Mouse (Mus musculus) intestine, postnatal 0 days (tissue): ENCODE results near the gene Atp2b4. TPM values are rescaled to one million over a fixed set of nuclear protein-coding genes. Genes with fewer than 3 reads are reported as not detected.
A peak's percentile ranks its signal among the peaks of the same experiment; 100 is the strongest.

Experiments
- ATAC-seq: fragments of 200-750 bp; cut with Nextera tagmentation; 2 replicates; pipeline ENCODE4 v1.8.0; 2017; ENCODE audit warnings: mild to moderate bottlenecking, moderate TSS enrichment, moderate library complexity
- H3K27ac ChIP-seq: fragments of 300-500 bp; sonication (generic); 2 replicates; pipeline ENCODE4 v1.5.1; 2014; ENCODE audit warnings: mild to moderate bottlenecking, low read depth, low read length, moderate library complexity
- H3K27me3 ChIP-seq: fragments of 300-500 bp; sonication (generic); replicated peaks from 2 replicates; pipeline ENCODE4 v1.6.1; 2014; ENCODE audit warnings: low read length, mixed read lengths; ENCODE audit not compliant: control insufficient read depth, insufficient read depth
- H3K36me3 ChIP-seq: fragments of 300-500 bp; sonication (generic); 2 replicates; pipeline ENCODE4 v1.6.1; 2014; ENCODE audit warnings: mild to moderate bottlenecking, moderate library complexity; ENCODE audit not compliant: control insufficient read depth, insufficient read depth
- H3K4me1 ChIP-seq: fragments of 300-500 bp; sonication (generic); replicated peaks from 2 replicates; pipeline ENCODE4 v1.6.1; 2014; ENCODE audit warnings: antibody characterized with exemption, low read length, mixed read lengths; ENCODE audit not compliant: control insufficient read depth, insufficient read depth
- H3K4me2 ChIP-seq: fragments of 300-500 bp; sonication (generic); replicated peaks from 2 replicates; pipeline ENCODE4 v1.6.1; 2014; ENCODE audit warnings: low read depth, mild to moderate bottlenecking, moderate library complexity
- H3K4me3 ChIP-seq: fragments of 300-500 bp; sonication (generic); 2 replicates; pipeline ENCODE4 v1.5.1; 2014; ENCODE audit warnings: low read depth, low read length
- H3K9ac ChIP-seq: fragments of 300-500 bp; sonication (generic); 2 replicates; pipeline ENCODE4 v1.6.1; 2014; ENCODE audit warnings: mild to moderate bottlenecking, low read depth, low read length
- H3K9me3 ChIP-seq: fragments of 300-500 bp; sonication (generic); 2 replicates; pipeline ENCODE4 v1.6.1; 2016; ENCODE audit warnings: mixed run types; ENCODE audit not compliant: control insufficient read depth
- CTCF ChIP-seq: sonication (generic); IDR thresholded peaks from 2 replicates; pipeline ENCODE4 v1.5.1; 2016; ENCODE audit warnings: low read depth, mild to moderate bottlenecking, control low read depth, antibody characterized with exemption, moderate library complexity
- WGBS: fragments of 180-500 bp; shearing (Covaris S2); extraction: QIAGEN DNeasy Blood & Tissue Kit; methylation state at CpG from one replicate; pipeline ENCODE4 v1.1.7; 2014; 5-methylcytosine and 5-hydroxymethylcytosine counted together
- polyA plus RNA-seq: library from polyadenylated mRNA; unstranded; fragments of >200 nt; fragmentation: Nextera tagmentation; extraction: Ambion mirVana; gene quantifications from 2 replicates; pipeline ENCODE4 v1.2.1, GENCODE M21; 2015

Gene Atp2b4
- polyA plus RNA-seq, 1 experiment from 2014 or later, result 9.8 TPM

- H3K4me2 ChIP-seq, result no peak overlapping the region
- WGBS, result 63% methylated on average over 12 of the region's 12 CpGs
- no peaks in the 10 kb centered on the region for H3K27me3 ChIP-seq
- no peak overlapping the region for H3K4me3 ChIP-seq
- no peak overlapping the region for H3K27ac ChIP-seq
- TF ChIP-seq CTCF, result no peak
- no peaks in the 10 kb centered on the region for H3K4me1 ChIP-seq
- no peaks in the 10 kb centered on the region for H3K36me3 ChIP-seq
- ATAC-seq, result no peak
- H3K9me3 ChIP-seq, result peaks cover 3% of the 10 kb centered on the region; the same call in 1 of the 2 replicates
- no peak overlapping the region for H3K9ac ChIP-seq
These were observed 39.7 kb upstream of the Atp2b4 start for GRCm38 (mm10) chr1:133840530-133840929.

GRCm38 (mm10) chr1:133834309-133834708 is 33.5 kb upstream of the Atp2b4 start:
- WGBS, result 69% methylated on average over 6 of the region's 6 CpGs
- no peak overlapping the region for H3K27ac ChIP-seq
- H3K4me2 ChIP-seq, result no peak overlapping the region
- ATAC-seq, result no peak
- H3K9ac ChIP-seq, result no peak overlapping the region
- TF ChIP-seq CTCF, result no peak
- H3K4me1 ChIP-seq, result no peaks in the 10 kb centered on the region
- no peaks in the 10 kb centered on the region for H3K36me3 ChIP-seq
- H3K9me3 ChIP-seq, result peaks cover 3% of the 10 kb centered on the region; the same call in 1 of the 2 replicates
- H3K27me3 ChIP-seq, result no peaks in the 10 kb centered on the region
- no peak overlapping the region for H3K4me3 ChIP-seq

DNA sequence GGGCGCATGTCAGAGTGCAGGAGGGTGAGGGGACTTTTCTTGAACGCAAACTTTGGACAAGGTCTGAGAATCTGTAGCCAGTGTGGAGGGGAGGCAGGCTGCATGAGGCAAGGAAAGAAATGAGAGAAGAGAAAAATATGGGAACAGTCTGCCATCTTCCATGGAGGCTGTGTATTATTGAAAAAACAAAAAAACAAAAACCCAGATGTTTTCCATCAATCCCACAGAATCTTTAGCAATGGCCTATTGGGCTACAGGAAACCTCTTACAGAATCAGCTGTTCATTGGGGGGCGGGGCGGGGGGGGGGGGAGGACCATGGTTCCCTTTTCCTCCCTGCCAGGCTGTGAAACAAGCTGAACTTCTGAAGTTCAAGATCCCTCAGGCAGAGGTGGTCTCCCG is 31.9 kb upstream of the Atp2b4 start:
- no peak for TF ChIP-seq CTCF
- Histone ChIP-seq H3K4me3 (no peak overlapping the region), H3K27ac (no peak overlapping the region), H3K36me3 (no peaks in the 10 kb centered on the region), H3K9ac (no peak overlapping the region), H3K4me1 (no peaks in the 10 kb centered on the region), H3K27me3 (no peaks in the 10 kb centered on the region), H3K4me2 (no peak overlapping the region), H3K9me3 (no peaks in the 10 kb centered on the region)
- no peak for ATAC-seq
- 67% methylated on average over 5 of the region's 5 CpGs for WGBS

DNA sequence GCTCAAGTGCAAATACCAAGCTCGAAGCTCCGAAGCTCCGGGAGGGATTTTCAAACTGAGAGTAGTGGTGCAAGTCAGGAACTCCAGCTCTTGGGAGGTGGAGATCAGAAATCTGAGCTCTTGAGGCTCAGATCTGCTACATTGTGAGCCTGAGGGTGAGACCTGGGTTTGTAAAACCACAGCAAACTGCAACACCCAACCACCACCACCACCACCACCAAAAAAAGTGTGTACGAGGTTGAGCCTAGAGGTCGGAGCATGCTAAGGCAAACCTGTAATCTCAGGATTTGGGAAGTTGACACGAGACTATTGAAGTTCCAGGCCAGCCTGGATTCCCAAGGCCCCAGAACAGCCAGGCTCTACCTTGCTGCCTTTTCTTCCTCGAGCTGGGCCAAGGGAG is 25.4 kb upstream of the Atp2b4 start:
- WGBS, result 78% methylated on average over 7 of the region's 7 CpGs
- H3K27ac ChIP-seq, result no peak overlapping the region
- TF ChIP-seq CTCF, result no peak
- H3K4me1 ChIP-seq, result no peaks in the 10 kb centered on the region
- H3K4me3 ChIP-seq, result no peak overlapping the region
- H3K27me3 ChIP-seq, result no peaks in the 10 kb centered on the region
- H3K36me3 ChIP-seq, result no peaks in the 10 kb centered on the region
- H3K9me3 ChIP-seq, result no peaks in the 10 kb centered on the region
- H3K4me2 ChIP-seq, result no peak overlapping the region
- H3K9ac ChIP-seq, result no peak overlapping the region
- no peak for ATAC-seq

DNA sequence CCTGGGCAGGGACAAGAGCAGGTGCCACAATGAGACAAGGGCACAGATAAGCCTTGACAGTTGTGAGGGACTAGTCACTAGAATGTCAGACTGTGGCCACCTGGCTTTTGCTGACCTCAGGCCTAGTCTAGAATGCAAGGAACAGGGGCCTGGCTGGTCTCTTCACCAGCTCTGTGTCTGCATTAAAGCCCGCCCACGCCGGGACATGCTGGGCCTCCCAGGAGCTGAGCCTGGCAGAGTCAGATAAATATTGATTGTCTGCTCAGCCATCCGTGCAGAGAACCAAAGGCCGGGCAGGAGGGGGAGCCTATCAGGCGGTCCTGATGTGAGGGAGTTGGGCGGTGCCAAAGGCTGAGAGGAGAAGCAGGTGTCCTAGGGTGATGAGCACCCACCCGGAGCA is 24.7 kb upstream of the Atp2b4 start:
- Histone ChIP-seq H3K36me3 (no peaks in the 10 kb centered on the region), H3K4me3 (no peak overlapping the region), H3K4me1 (no peaks in the 10 kb centered on the region), H3K27me3 (no peaks in the 10 kb centered on the region), H3K9me3 (no peaks in the 10 kb centered on the region), H3K4me2 (no peak overlapping the region), H3K27ac (no peak overlapping the region), H3K9ac (no peak overlapping the region)
- ATAC-seq, result peak; percentile 51; the same call in 1 of the 2 replicates
- 20% methylated on average over 8 of the region's 8 CpGs for WGBS
- TF ChIP-seq CTCF, result no peak

DNA sequence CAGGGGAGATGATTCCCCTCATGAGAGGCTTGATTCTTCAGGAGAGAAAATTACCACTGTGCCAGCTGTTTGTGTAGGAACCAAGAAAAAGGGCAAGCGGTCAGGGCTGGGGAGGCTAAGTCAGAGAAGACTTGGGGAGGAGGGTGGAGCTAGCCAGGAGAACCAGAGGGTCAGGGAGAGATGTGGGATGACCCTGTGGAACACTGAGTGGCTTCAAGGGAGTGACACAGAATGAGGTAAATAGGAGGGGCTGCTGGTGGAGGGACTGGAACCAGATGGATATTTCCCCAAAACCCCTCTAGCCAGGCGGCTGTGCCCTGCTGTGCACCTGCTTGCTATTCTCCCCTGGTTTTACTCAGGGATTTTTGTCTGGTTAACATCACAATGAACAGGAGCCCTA is 24.3 kb upstream of the Atp2b4 start:
- H3K9ac ChIP-seq, result no peak overlapping the region
- 81% methylated on average over 2 of the region's 2 CpGs for WGBS
- no peak for TF ChIP-seq CTCF
- H3K4me1 ChIP-seq, result no peaks in the 10 kb centered on the region
- H3K4me3 ChIP-seq, result no peak overlapping the region
- H3K4me2 ChIP-seq, result no peak overlapping the region
- ATAC-seq, result no peak
- no peaks in the 10 kb centered on the region for H3K36me3 ChIP-seq
- H3K27me3 ChIP-seq, result no peaks in the 10 kb centered on the region
- no peaks in the 10 kb centered on the region for H3K9me3 ChIP-seq
- no peak overlapping the region for H3K27ac ChIP-seq

DNA sequence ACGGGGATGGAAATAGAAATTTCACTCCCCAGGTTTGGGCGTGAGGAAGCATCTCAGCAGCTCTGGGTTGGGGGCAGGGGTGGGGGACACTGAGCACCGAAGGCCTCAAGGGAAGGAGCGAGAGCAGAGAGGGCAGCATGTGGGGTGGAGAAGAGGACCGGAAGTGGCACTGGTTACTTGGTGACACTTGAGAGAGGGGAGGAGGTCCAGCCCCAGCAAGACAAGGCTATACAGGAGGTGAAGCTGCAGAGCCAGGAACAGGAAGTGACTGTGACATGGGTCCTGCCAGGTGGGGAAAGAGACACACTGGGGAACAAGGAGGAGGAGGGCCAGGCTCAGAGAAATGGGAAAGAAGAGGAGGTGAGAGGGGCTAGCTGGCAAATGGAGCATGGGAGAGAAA is 20.3 kb upstream of the Atp2b4 start:
- no peak for TF ChIP-seq CTCF
- 57% methylated on average over 5 of the region's 5 CpGs for WGBS
- no peak for ATAC-seq
- H3K36me3 ChIP-seq, result no peaks in the 10 kb centered on the region
- H3K4me2 ChIP-seq, result no peak overlapping the region
- no peaks in the 10 kb centered on the region for H3K4me1 ChIP-seq
- no peaks in the 10 kb centered on the region for H3K27me3 ChIP-seq
- no peak overlapping the region for H3K9ac ChIP-seq
- no peak overlapping the region for H3K4me3 ChIP-seq
- no peaks in the 10 kb centered on the region for H3K9me3 ChIP-seq
- no peak overlapping the region for H3K27ac ChIP-seq
